Mouse (Mus musculus): ENCODE data around the gene Usp39. TPM values are rescaled to one million over a fixed set of nuclear protein-coding genes. Genes with fewer than 3 reads are reported as not detected.
A peak's percentile ranks its signal among the peaks of the same experiment; 100 is the strongest.

The Usp39 gene
- polyA plus RNA-seq, 1 experiment, result 33.4 TPM

GRCm38 (mm10) chr6:72356001-72356532 lies 11.1 kb upstream of the Usp39 start:
- H3K4me1 ChIP-seq (ENCODE audit: control insufficient read depth, insufficient read depth, low read length), result peaks cover 7% of the 10 kb centered on the region
- no peak for TF ChIP-seq CTCF (IDR thresholded peaks at IDR 0.05; ENCODE audit: extremely low read depth, insufficient read depth, low read length)
- 0 out of 2 replicates have a peak, but pooled peaks have one; percentile 6 for TF ChIP-seq POLR2A (IDR thresholded peaks at IDR 0.05; ENCODE audit: extremely low read depth, insufficient read depth, low read length)
- peak overlapping the region; percentile 89 for H3K27ac ChIP-seq (ENCODE audit: insufficient read depth, low read length)
- H3K4me3 ChIP-seq (ENCODE audit: insufficient read depth, low read length), result peak overlapping the region; percentile 69

- no peak for TF ChIP-seq CTCF (IDR thresholded peaks at IDR 0.05; ENCODE audit: extremely low read depth, insufficient read depth, low read length)
- no peak for TF ChIP-seq POLR2A (IDR thresholded peaks at IDR 0.05; ENCODE audit: extremely low read depth, insufficient read depth, low read length)
- H3K4me3 ChIP-seq (ENCODE audit: insufficient read depth, low read length), result peak within 1 kb of the TSS; percentile 69
- H3K4me1 ChIP-seq (ENCODE audit: control insufficient read depth, insufficient read depth, low read length), result peaks cover 9% of the 10 kb centered on the region
- H3K27ac ChIP-seq (ENCODE audit: insufficient read depth, low read length), result peak within 1 kb of the TSS; percentile 89
Measured at GRCm38 (mm10) chr6:72355066-72355911, 10.3 kb upstream of the Usp39 start, which contains the start of gene Tmem150a. Tmem150a (plus strand) TSS chr6:72355447.

GRCm38 (mm10) chr6:72354025-72354424 lies 9.0 kb upstream of the Usp39 start:
- no peak for TF ChIP-seq POLR2A (IDR thresholded peaks at IDR 0.05; ENCODE audit: extremely low read depth, insufficient read depth, low read length)
- no peak for TF ChIP-seq CTCF (IDR thresholded peaks at IDR 0.05; ENCODE audit: extremely low read depth, insufficient read depth, low read length)
- H3K27ac ChIP-seq (ENCODE audit: insufficient read depth, low read length), result no peak overlapping the region
- no peak overlapping the region for H3K4me3 ChIP-seq (ENCODE audit: insufficient read depth, low read length)
- H3K4me1 ChIP-seq (ENCODE audit: control insufficient read depth, insufficient read depth, low read length), result peaks cover 9% of the 10 kb centered on the region

GRCm38 (mm10) chr6:72352636-72353405 lies 7.8 kb upstream of the Usp39 start:
- Histone ChIP-seq H3K4me3 (ENCODE audit: insufficient read depth, low read length) (no peak overlapping the region), H3K27ac (ENCODE audit: insufficient read depth, low read length) (no peak overlapping the region), H3K4me1 (ENCODE audit: control insufficient read depth, insufficient read depth, low read length) (peaks cover 16% of the 10 kb centered on the region)
- TF ChIP-seq POLR2A (IDR thresholded peaks at IDR 0.05; ENCODE audit: extremely low read depth, insufficient read depth, low read length), result no peak
- no peak for TF ChIP-seq CTCF (IDR thresholded peaks at IDR 0.05; ENCODE audit: extremely low read depth, insufficient read depth, low read length)

- Histone ChIP-seq H3K4me3 (ENCODE audit: insufficient read depth, low read length) (no peak overlapping the region), H3K27ac (ENCODE audit: insufficient read depth, low read length) (no peak overlapping the region), H3K4me1 (ENCODE audit: control insufficient read depth, insufficient read depth, low read length) (peaks cover 13% of the 10 kb centered on the region)
- TF ChIP-seq POLR2A (IDR thresholded peaks at IDR 0.05; ENCODE audit: extremely low read depth, insufficient read depth, low read length) (no peak), CTCF (IDR thresholded peaks at IDR 0.05; ENCODE audit: extremely low read depth, insufficient read depth, low read length) (no peak)
Measured at GRCm38 (mm10) chr6:72350214-72350613, 5.2 kb upstream of the Usp39 start.

- Histone ChIP-seq H3K4me3 (ENCODE audit: insufficient read depth, low read length) (peak overlapping the region; percentile 63; the same call in 1 of the 2 replicates), H3K27ac (ENCODE audit: insufficient read depth, low read length) (no peak overlapping the region; the same call in 1 of the 2 replicates)
Measured at GRCm38 (mm10) chr6:72348411-72348810, 3.4 kb upstream of the Usp39 start.

GRCm38 (mm10) chr6:72347166-72347941 lies 2.4 kb upstream of the Usp39 start, which contains the start of gene 0610030E20Rik:
0610030E20Rik (plus strand) TSS chr6:72347317.
- Histone ChIP-seq H3K4me1 (ENCODE audit: control insufficient read depth, insufficient read depth, low read length) (peaks cover 11% of the 10 kb centered on the region), H3K27ac (ENCODE audit: insufficient read depth, low read length) (peak within 1 kb of the TSS; percentile 96), H3K4me3 (ENCODE audit: insufficient read depth, low read length) (peak within 1 kb of the TSS; percentile 63)
- TF ChIP-seq CTCF (IDR thresholded peaks at IDR 0.05; ENCODE audit: extremely low read depth, insufficient read depth, low read length) (no peak), POLR2A (IDR thresholded peaks at IDR 0.05; ENCODE audit: extremely low read depth, insufficient read depth, low read length) (peak; percentile 69; the same call in 1 of the 2 replicates)

More at GRCm38 (mm10) chr6:72348411-72348810, 3.4 kb upstream of the Usp39 start:
- TF ChIP-seq POLR2A (IDR thresholded peaks at IDR 0.05; ENCODE audit: extremely low read depth, insufficient read depth, low read length) (no peak), CTCF (IDR thresholded peaks at IDR 0.05; ENCODE audit: extremely low read depth, insufficient read depth, low read length) (no peak)
- H3K4me1 ChIP-seq (ENCODE audit: control insufficient read depth, insufficient read depth, low read length), result peaks cover 15% of the 10 kb centered on the region

GRCm38 (mm10) chr6:72346261-72346660 lies 1.3 kb upstream of the Usp39 start:
- Histone ChIP-seq H3K4me3 (ENCODE audit: insufficient read depth, low read length) (no peak overlapping the region; the same call in 1 of the 2 replicates), H3K27ac (ENCODE audit: insufficient read depth, low read length) (no peak overlapping the region), H3K4me1 (ENCODE audit: control insufficient read depth, insufficient read depth, low read length) (peaks cover 11% of the 10 kb centered on the region)
- TF ChIP-seq POLR2A (IDR thresholded peaks at IDR 0.05; ENCODE audit: extremely low read depth, insufficient read depth, low read length), result no peak
- TF ChIP-seq CTCF (IDR thresholded peaks at IDR 0.05; ENCODE audit: extremely low read depth, insufficient read depth, low read length), result no peak
